Mouse (Mus musculus) inflammation-experienced regulatory T-cells, adult 6 months (primary cell): ENCODE results near the gene Ybx1. TPM values are rescaled to one million over a fixed set of nuclear protein-coding genes. Genes with fewer than 3 reads are reported as not detected.
A peak's percentile ranks its signal among the peaks of the same experiment; 100 is the strongest.
"Not testable (repeated sequence)": the region's sequence is repeated elsewhere in the genome, so short reads cannot be mapped to it uniquely, and the experiment has no call there.

ENCODE experiments used
- ATAC-seq: one replicate; pipeline ENCODE4 v1.8.0; 2017
- polyA plus RNA-seq, 3 experiments: library from polyadenylated mRNA; unstranded; fragments of 100-300 nt; shearing (Covaris generic); gene quantifications; one replicate each; pipeline ENCODE4 v1.2.1; 2017

Ybx1 gene
- polyA plus RNA-seq: 100 to 1,000 TPM; 161 to 195 (median 174) TPM

- ATAC-seq: peak; percentile 97
Observed at GRCm38 (mm10) chr4:119294415-119295133, at the start of gene Ybx1. TSS of gene Ybx1 (minus strand) at chr4:119294604.

GRCm38 (mm10) chr4:119338861-119339361 is 44.5 kb upstream of the Ybx1 start:
- peak; percentile 71 for ATAC-seq

DNA sequence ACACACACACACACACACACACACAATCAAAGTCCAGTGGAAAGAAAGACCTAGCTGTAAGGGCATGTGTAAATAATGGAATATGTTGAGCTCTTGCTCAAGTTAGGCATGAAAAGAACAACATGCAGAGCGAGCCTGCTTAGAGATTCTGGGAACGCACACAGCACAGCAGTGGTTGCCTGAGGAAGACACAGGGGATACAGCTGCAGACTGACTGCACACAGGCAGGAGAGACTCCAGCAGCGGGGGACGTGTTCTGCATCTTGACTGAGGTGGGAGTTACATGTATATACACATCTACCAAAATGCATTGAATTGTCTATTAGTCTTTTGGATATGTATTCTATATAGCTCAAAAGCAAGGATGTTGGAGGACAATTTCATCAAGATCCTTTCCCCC is 44.0 kb upstream of the Ybx1 start:
- ATAC-seq: no peak

DNA sequence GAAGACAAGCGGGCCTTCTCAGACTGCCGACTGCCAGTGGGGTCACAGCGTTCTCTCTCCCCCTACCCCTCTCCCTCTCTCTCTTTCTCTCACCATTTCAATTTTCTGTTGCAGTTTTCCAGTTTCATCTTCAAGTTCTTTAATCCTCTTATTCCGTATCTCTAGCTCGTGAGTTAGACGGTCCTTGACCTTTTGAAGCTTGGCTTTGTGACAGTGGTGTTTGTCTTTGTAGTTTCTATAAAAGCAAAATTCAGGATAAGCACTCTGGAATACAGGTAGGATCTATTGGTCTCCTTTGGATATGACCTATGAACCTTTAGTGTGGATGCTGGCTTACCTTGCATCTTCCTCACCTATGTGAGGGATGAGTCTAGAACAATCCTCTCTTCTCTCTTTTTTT is 39.1 kb upstream of the Ybx1 start:
- no peak for ATAC-seq

GRCm38 (mm10) chr4:119320896-119321550 is 26.6 kb upstream of the Ybx1 start:
- ATAC-seq: no peak

DNA sequence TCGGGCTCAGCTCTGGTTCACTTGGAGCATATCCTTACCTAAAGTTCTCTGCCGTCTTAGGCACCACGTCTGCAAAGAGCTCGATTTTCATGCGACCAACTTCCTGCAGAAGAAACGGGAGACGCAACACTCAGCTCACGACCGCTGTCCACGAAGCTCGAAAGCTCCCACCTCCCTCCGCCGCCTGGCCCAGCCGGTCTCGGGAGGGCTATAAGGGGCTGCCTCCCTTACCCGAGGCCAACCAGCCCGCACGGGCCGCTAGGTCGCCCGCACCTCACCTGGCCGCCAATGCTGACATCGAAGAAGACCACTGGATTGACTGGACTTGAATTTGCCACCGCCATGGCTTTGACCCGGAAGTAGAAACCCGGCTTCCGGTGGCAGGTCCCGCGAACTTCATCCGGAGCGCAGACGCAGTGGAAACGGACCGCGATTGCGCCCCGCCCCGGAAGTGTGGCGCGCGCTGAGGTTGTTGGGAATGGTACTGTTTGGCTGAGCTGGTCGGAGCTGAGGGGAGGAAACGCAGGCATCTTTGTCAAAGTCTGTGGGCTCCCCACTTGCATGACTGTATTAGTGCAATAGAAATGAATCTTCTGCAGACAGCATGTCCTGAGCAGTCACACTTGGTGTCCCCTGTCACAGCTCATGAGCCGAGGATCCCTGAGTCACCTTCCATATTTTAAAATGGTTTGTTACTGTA is 25.9 kb upstream of the Ybx1 start, which contains the start of gene Ppih:
Gene Ppih, minus strand, starts transcription at position 416 of the 700 bp plus-strand sequence.
- peak; percentile 100 for ATAC-seq

DNA sequence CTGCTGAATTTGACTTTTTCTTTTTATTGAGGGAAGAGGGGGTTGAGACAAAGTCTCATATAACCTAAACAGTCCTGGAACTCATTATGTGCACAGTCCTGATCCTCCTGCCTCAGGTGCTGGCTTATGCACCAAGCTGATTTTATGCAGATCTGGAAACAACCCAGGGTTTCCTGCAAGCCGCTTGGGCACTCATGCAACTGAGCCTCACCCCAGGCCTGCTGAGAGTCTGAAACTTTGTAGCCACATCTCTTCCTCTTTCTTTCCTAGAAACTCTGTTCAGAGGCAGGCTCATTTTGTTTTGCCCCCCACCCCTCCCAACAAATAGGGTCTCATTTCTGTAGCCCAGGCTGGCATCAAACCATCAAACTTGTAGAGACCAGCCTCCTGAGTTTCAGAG is 19.4 kb upstream of the Ybx1 start:
- no peak for ATAC-seq

DNA sequence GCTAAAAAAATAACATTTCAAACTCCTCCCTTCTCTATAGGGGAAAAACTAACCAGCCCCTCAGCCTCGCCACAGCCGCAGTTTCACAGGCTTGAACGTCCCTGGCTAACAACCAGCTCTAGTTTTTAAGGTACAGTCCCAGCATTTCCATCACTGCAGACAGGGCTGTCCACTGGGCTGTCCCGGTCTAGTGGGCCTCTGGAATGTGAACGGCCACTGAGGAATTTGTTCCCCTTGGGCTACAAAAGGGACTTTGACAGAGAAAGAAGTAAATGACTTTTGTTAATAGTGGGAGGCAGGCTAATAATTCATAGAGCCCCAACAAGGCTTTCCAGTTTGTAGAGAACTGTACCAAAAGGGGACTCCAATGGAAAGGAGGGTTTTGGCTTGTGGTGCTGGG is 11.0 kb upstream of the Ybx1 start:
- no peak for ATAC-seq

- ATAC-seq: no peak
Observed at GRCm38 (mm10) chr4:119303291-119303690, 8.9 kb upstream of the Ybx1 start.

- ATAC-seq: no peak
Observed at GRCm38 (mm10) chr4:119301777-119302176, 7.4 kb upstream of the Ybx1 start.

DNA sequence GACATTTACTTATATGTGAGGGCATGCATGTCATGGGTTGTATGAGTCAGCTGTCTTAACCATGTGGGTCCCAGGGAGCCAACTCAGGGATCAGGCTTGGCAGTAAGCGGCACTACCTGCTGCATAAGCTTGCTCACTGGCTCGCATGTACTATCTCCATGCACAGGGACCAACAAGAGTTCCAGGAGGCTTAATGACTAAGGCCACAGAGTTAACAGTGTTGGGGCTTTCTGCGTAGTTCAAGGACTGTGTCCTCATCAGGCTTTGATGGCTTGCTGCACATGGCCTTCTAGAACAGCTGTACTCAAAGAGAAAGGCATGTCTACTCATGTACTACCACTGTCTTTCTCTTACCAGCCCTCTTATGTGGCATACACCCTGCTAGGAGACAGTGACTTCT is 6.4 kb upstream of the Ybx1 start:
- ATAC-seq: no peak

DNA sequence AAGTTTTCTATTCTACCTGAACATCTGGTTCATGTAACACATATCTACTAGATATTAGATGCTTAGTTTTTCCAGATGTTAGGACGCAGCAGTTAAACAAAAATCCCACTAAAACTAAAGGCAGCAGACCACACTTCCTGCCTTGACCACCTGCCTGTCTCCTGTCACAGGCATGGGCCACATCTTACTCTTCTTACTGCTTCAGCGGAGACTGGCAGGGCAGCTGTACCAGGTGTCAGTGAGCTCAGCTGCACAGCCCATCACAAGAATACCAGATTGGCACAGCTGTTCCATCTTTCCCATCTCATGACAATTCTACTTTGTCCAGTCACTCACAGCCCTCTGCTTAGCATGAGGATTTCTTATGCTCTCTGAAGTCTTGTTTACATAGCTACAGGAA is 3.0 kb upstream of the Ybx1 start:
- ATAC-seq: no peak

DNA sequence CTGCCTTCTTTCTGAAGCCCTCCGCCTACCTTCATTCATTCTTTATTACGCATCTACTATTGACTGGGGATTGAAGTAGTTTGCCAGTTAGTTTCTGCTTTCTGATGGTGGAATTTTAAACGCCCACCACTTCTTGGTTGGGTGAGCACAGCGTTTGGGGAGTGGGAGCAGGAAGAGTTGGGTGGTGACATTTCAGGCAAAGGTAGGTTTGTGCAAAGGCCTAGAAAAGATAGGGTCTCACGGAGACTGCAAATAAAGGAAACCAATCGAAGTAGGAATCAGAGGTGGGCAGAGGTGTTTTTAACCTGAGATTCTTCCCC is 690 bp upstream of the Ybx1 start:
- no peak for ATAC-seq

GRCm38 (mm10) chr4:119293574-119294258 is 688 bp downstream of the Ybx1 start:
- no peak for ATAC-seq

DNA sequence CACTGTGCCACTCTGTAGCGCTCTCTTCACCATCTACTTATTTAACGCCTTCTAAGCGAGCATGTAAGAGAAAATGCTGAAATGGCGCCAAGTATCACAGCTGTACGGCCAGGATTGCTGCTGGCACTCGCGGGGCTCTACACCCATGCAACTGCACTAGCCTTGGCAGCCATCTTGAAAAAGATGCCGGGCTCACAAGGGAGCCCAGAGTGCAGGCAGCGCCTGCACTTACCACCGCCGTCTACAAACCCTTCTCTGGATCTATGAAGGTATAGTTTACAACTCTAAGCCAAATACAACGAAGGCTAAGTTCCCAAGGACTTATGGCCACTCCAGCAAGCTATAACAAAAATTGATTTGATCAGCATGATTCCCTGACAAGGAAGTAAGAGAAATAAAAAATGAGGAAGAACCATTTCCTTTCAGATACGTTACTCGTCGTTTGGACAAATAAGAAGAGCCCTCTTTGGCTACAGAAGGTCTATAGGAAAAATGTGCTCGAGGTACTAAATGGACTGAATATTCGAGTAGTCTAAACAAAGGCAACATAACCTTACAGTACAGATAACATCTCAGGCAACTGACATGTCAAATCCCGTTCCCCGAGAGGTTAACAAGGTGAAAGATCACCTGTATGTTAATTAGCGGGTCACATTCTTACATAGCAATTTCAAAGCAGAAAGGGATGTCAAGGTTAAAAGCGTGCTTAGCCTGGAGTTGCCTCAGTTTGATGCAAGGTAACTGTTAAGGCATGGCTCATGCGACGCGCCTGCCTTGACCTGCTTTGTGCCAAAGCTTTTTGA is 1.4 kb downstream of the Ybx1 start:
- peak; percentile 31 for ATAC-seq

- no peak for ATAC-seq
Observed at GRCm38 (mm10) chr4:119291921-119292320, 2.5 kb downstream of the Ybx1 start.

- ATAC-seq: no peak
Observed at GRCm38 (mm10) chr4:119285336-119285735, 9.1 kb downstream of the Ybx1 start.

GRCm38 (mm10) chr4:119284861-119285260 is 9.5 kb downstream of the Ybx1 start:
- ATAC-seq: no peak

DNA sequence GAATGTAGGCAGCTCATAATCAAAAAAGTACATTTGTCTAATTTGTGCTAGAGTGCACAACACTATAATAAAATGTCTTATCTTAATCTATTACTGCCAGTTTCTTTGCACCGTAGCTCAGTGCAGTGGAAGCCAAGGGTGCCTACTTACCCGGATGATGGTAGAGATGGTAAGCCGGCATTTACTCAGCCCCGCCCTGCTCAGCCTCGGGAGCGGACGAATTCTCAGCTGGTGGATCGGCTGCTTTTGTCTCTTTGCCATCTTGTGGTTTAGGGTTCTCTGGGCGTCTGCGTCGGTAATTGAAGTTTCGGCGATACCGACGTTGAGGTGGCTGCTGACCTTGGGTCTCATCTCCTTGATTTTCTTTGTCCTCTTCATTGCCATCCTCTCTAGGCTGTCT is 15.6 kb downstream of the Ybx1 start:
- ATAC-seq: not testable (repeated sequence)

DNA sequence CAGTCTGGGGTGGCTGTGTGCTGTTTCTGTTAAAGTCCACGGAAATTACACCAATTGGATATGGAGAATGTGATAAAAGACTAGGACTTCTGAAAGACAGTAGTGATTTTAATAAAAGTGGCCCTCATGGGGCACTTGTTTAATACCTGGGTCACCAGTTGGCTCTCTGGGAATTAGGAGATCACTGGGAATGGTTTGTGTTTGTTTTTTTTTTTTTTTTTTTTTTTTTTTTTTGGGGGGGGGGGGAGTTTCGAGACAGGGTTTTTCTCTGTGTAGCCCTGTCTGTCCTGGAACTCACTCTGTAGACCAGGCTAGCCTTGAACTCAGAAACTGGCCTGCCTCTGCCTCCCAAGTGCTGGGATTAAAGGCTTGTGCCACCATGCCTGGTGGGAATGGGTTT is 18.7 kb downstream of the Ybx1 start:
- no peak for ATAC-seq

DNA sequence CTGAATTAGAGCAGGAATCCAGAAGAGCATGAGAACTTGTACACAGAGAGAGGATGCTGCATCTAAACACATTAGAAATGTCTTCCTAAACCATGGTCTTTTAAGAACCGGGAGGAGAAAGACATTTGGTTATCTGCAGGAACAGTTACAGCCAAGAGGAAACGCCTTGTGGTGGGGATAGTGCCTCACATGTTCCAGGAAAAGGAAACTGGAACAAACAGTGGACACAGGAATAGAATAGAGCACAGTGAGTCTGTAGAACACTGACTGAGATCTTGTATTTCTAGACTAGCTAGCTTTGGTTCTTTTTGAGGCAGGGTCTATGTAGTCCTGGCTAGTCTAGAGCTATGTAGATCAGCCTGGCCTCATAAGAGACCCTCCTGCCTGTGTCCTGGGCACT is 19.2 kb downstream of the Ybx1 start:
- no peak for ATAC-seq

- ATAC-seq: no peak
Observed at GRCm38 (mm10) chr4:119274627-119275026, 19.8 kb downstream of the Ybx1 start.
